Mouse (Mus musculus): ENCODE data around the gene Eomes. TPM values are rescaled to one million over a fixed set of nuclear protein-coding genes. Genes with fewer than 3 reads are reported as not detected.

The Eomes gene
- total RNA-seq, 1 experiment from 2014 or later, result 1.7 TPM

GRCm38 (mm10) chr9:118486361-118487095, 8.5 kb downstream of the Eomes start:
- ATAC-seq (ENCODE audit: extremely low read depth, insufficient number of reproducible peaks, low FRiP score, poor library complexity, severe bottlenecking), result no peak

- no peak for ATAC-seq (ENCODE audit: extremely low read depth, insufficient number of reproducible peaks, low FRiP score, poor library complexity, severe bottlenecking)
These were observed 9.0 kb downstream of the Eomes start for GRCm38 (mm10) chr9:118487096-118487395.

- ATAC-seq (ENCODE audit: extremely low read depth, insufficient number of reproducible peaks, low FRiP score, poor library complexity, severe bottlenecking), result no peak
These were observed 9.6 kb downstream of the Eomes start for GRCm38 (mm10) chr9:118487636-118488035.

GRCm38 (mm10) chr9:118488138-118488895, 10.3 kb downstream of the Eomes start:
- ATAC-seq (ENCODE audit: extremely low read depth, insufficient number of reproducible peaks, low FRiP score, poor library complexity, severe bottlenecking), result peak; percentile 42; the same call in 1 of the 2 replicates

GRCm38 (mm10) chr9:118488896-118489578, 11.0 kb downstream of the Eomes start:
- no peak for ATAC-seq (ENCODE audit: extremely low read depth, insufficient number of reproducible peaks, low FRiP score, poor library complexity, severe bottlenecking)

- peak; percentile 75 for ATAC-seq (ENCODE audit: extremely low read depth, insufficient number of reproducible peaks, low FRiP score, poor library complexity, severe bottlenecking)
These were observed 11.6 kb downstream of the Eomes start for GRCm38 (mm10) chr9:118489579-118490019.

- ATAC-seq (ENCODE audit: extremely low read depth, insufficient number of reproducible peaks, low FRiP score, poor library complexity, severe bottlenecking), result no peak
These were observed 13.2 kb downstream of the Eomes start for GRCm38 (mm10) chr9:118491195-118491594.

- ATAC-seq (ENCODE audit: extremely low read depth, insufficient number of reproducible peaks, low FRiP score, poor library complexity, severe bottlenecking), result no peak
These were observed 15.1 kb downstream of the Eomes start for GRCm38 (mm10) chr9:118492932-118493698.

- no peak for ATAC-seq (ENCODE audit: extremely low read depth, insufficient number of reproducible peaks, low FRiP score, poor library complexity, severe bottlenecking)
These were observed 16.1 kb downstream of the Eomes start for GRCm38 (mm10) chr9:118494106-118494505.

- ATAC-seq (ENCODE audit: extremely low read depth, insufficient number of reproducible peaks, low FRiP score, poor library complexity, severe bottlenecking), result no peak
These were observed 17.9 kb downstream of the Eomes start for GRCm38 (mm10) chr9:118495933-118496332.

- no peak for ATAC-seq (ENCODE audit: extremely low read depth, insufficient number of reproducible peaks, low FRiP score, poor library complexity, severe bottlenecking)
These were observed 18.9 kb downstream of the Eomes start for GRCm38 (mm10) chr9:118496952-118497351.

- no peak for ATAC-seq (ENCODE audit: extremely low read depth, insufficient number of reproducible peaks, low FRiP score, poor library complexity, severe bottlenecking)
These were observed 20.0 kb downstream of the Eomes start for GRCm38 (mm10) chr9:118498061-118498460.

GRCm38 (mm10) chr9:118500963-118501362, 23.0 kb downstream of the Eomes start:
- ATAC-seq (ENCODE audit: extremely low read depth, insufficient number of reproducible peaks, low FRiP score, poor library complexity, severe bottlenecking), result no peak

- no peak for ATAC-seq (ENCODE audit: extremely low read depth, insufficient number of reproducible peaks, low FRiP score, poor library complexity, severe bottlenecking)
These were observed 26.6 kb downstream of the Eomes start for GRCm38 (mm10) chr9:118504656-118505055.

GRCm38 (mm10) chr9:118506020-118506403, 28.0 kb downstream of the Eomes start, which contains the start of gene Golga4:
Gene Golga4 (plus strand): TSS chr9:118506267.
- ATAC-seq (ENCODE audit: extremely low read depth, insufficient number of reproducible peaks, low FRiP score, poor library complexity, severe bottlenecking), result peak; percentile 82

- no peak for ATAC-seq (ENCODE audit: extremely low read depth, insufficient number of reproducible peaks, low FRiP score, poor library complexity, severe bottlenecking)
These were observed 28.6 kb downstream of the Eomes start for GRCm38 (mm10) chr9:118506404-118507231.

- ATAC-seq (ENCODE audit: extremely low read depth, insufficient number of reproducible peaks, low FRiP score, poor library complexity, severe bottlenecking), result no peak
These were observed 29.5 kb downstream of the Eomes start for GRCm38 (mm10) chr9:118507552-118507951.

- ATAC-seq (ENCODE audit: extremely low read depth, insufficient number of reproducible peaks, low FRiP score, poor library complexity, severe bottlenecking), result no peak
These were observed 30.6 kb downstream of the Eomes start for GRCm38 (mm10) chr9:118508601-118509000.
